Mouse (Mus musculus) kidney, postnatal 0 days (tissue): Measurements from ENCODE around the gene Elmo1. TPM values are rescaled to one million over a fixed set of nuclear protein-coding genes. Genes with fewer than 3 reads are reported as not detected.

Experiments used
- ATAC-seq: fragments of 200-750 bp; cut with Nextera tagmentation; replicated peaks from 2 replicates; pipeline ENCODE4 v1.8.0; 2017; ENCODE audit warnings: low read depth, moderate number of reproducible peaks, moderate TSS enrichment, moderate library complexity; ENCODE audit not compliant: low FRiP score
- DNase-seq: peaks from one replicate; pipeline ENCODE4 v3.0.0-alpha.2; 2016; ENCODE audit warnings: low spot score
- H3K27ac ChIP-seq: fragments of 300-500 bp; sonication (generic); 2 replicates; pipeline ENCODE4 v1.5.1; 2014; ENCODE audit warnings: mild to moderate bottlenecking
- H3K27me3 ChIP-seq: fragments of 300-500 bp; sonication (generic); 2 replicates; pipeline ENCODE4 v1.6.1; 2014; ENCODE audit warnings: low read length, mixed read lengths; ENCODE audit not compliant: insufficient read depth
- H3K36me3 ChIP-seq: fragments of 300-500 bp; sonication (generic); 2 replicates; pipeline ENCODE4 v1.6.1; 2014; ENCODE audit warnings: low read length, mixed read lengths; ENCODE audit not compliant: insufficient read depth
- H3K4me1 ChIP-seq: fragments of 300-500 bp; sonication (generic); replicated peaks from 2 replicates; pipeline ENCODE4 v1.6.1; 2014; ENCODE audit warnings: antibody characterized with exemption, low read length, mixed read lengths; ENCODE audit not compliant: insufficient read depth
- H3K4me2 ChIP-seq: fragments of 300-500 bp; sonication (generic); 2 replicates; pipeline ENCODE4 v1.6.1; 2014; ENCODE audit warnings: mild to moderate bottlenecking, low read length, moderate library complexity, mixed read lengths
- H3K4me3 ChIP-seq: fragments of 300-500 bp; sonication (generic); replicated peaks from 2 replicates; pipeline ENCODE4 v1.5.1; 2014; ENCODE audit warnings: low read depth, low read length
- H3K9ac ChIP-seq: fragments of 300-500 bp; sonication (generic); 2 replicates; pipeline ENCODE4 v1.6.1; 2014; ENCODE audit warnings: low read depth, low read length
- H3K9me3 ChIP-seq: fragments of 300-500 bp; sonication (generic); replicated peaks from 2 replicates; pipeline ENCODE4 v1.6.1; 2016; ENCODE audit warnings: low read length, inconsistent platforms, mixed read lengths
- CTCF ChIP-seq: IDR thresholded peaks from 2 replicates; pipeline ENCODE4 v1.5.1; 2016; ENCODE audit warnings: antibody characterized with exemption, low read depth, mild to moderate bottlenecking, moderate library complexity
- WGBS: fragments of 180-500 bp; shearing (Covaris S2); extraction: QIAGEN DNeasy Blood & Tissue Kit; methylation state at CpG from one replicate; pipeline ENCODE4 v1.1.7; 2014; 5-methylcytosine and 5-hydroxymethylcytosine counted together
- polyA plus RNA-seq: library from polyadenylated mRNA; unstranded; fragments of >200 nt; fragmentation: Nextera tagmentation; extraction: Ambion mirVana; gene quantifications from 2 replicates; pipeline ENCODE4 v1.2.1, GENCODE M21; 2015

Gene Elmo1
- polyA plus RNA-seq, 1 experiment from 2014 or later: 5.1 TPM

DNA sequence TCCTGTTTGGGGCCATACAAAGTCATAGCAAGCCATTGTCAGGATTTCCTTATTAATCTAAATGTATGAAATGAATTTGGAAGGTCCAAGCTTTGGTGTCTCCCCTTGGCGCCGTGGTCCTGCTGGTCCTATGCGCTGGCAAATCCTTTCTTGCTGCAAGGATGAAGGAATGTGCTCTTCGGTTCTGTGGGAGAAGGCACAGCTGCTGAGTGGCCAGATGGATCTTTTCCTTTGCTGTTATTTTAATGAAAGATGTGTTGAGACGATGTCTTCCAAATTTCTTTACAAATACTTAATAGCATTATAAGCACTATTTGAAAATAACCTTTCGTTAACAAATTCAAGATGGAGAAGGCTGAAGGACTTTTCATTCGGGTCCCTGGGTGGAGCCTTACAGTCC is 193.5 kb downstream of the Elmo1 start:
- TF ChIP-seq CTCF: no peak
- DNase-seq (no peak), ATAC-seq (no peak)
- 85% methylated on average over 7 of the region's 7 CpGs for WGBS
- H3K36me3 ChIP-seq: no peaks in the 10 kb centered on the region
- no peak overlapping the region for H3K27ac ChIP-seq
- no peaks in the 10 kb centered on the region for H3K27me3 ChIP-seq
- no peaks in the 10 kb centered on the region for H3K4me1 ChIP-seq
- H3K4me2 ChIP-seq: no peak overlapping the region
- H3K4me3 ChIP-seq: no peak overlapping the region
- no peaks in the 10 kb centered on the region for H3K9me3 ChIP-seq
- H3K9ac ChIP-seq: no peak overlapping the region

DNA sequence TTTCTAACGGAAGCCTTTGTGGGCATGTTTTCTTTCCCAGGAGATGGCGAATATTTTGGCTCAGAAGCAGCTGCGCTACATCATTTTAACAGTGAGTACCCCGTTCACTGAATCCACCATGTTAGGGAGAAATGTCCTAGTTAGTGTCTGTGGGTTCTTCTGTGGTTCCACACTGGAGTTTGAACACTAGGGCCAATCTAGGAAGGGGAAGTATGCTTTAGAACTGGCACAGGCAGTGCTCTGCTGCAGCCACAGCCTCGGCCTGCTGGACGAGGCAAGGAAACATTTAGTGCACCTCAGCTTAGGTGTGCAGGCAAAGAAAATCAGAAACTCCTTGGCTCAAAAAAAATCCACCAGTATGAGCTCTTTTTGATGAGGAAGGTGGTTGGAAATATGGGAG is 196.3 kb downstream of the Elmo1 start:
- Histone ChIP-seq H3K4me2 (no peak overlapping the region), H3K27ac (no peak overlapping the region), H3K9me3 (no peaks in the 10 kb centered on the region), H3K4me1 (no peaks in the 10 kb centered on the region), H3K27me3 (no peaks in the 10 kb centered on the region), H3K36me3 (no peaks in the 10 kb centered on the region), H3K4me3 (no peak overlapping the region), H3K9ac (no peak overlapping the region)
- ATAC-seq (no peak), DNase-seq (no peak)
- 92% methylated on average over 6 of the region's 6 CpGs for WGBS
- no peak for TF ChIP-seq CTCF

DNA sequence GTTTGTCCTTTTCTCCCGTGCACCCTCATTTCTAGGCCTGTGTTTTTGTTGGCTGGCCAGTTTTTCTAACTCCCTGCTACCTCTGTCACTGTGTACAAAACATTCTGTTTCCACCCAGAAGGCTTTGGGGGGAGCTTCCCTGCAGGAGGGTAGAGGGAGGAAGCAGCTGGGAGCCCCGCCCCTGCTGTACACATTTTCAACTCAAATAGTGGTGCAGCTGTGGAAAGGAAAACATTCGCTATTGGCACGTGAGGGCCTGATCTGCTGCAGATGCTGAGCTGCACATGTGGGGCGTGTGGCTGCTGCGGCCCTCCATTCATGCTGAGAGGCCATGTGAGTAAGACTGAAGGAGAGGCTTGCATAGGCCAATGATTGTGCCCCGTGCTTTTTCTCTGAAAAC is 198.0 kb downstream of the Elmo1 start:
- H3K27ac ChIP-seq: no peak overlapping the region
- H3K9ac ChIP-seq: no peak overlapping the region
- no peaks in the 10 kb centered on the region for H3K4me1 ChIP-seq
- H3K9me3 ChIP-seq: no peaks in the 10 kb centered on the region
- peak; percentile 64 for DNase-seq
- H3K27me3 ChIP-seq: no peaks in the 10 kb centered on the region
- 48% methylated on average over 7 of the region's 7 CpGs for WGBS
- no peak overlapping the region for H3K4me3 ChIP-seq
- H3K36me3 ChIP-seq: no peaks in the 10 kb centered on the region
- H3K4me2 ChIP-seq: no peak overlapping the region
- ATAC-seq: 0 out of 2 replicates have a peak, but pooled peaks have one; percentile 57
- no peak for TF ChIP-seq CTCF

GRCm38 (mm10) chr13:20290412-20290811 is 200.0 kb downstream of the Elmo1 start:
- Histone ChIP-seq H3K4me1 (no peaks in the 10 kb centered on the region), H3K4me3 (no peak overlapping the region), H3K27ac (no peak overlapping the region), H3K27me3 (no peaks in the 10 kb centered on the region), H3K36me3 (no peaks in the 10 kb centered on the region), H3K4me2 (no peak overlapping the region), H3K9me3 (no peaks in the 10 kb centered on the region), H3K9ac (no peak overlapping the region)
- 78% methylated on average over 10 of the region's 10 CpGs for WGBS
- TF ChIP-seq CTCF: no peak
- DNase-seq (no peak), ATAC-seq (no peak)

DNA sequence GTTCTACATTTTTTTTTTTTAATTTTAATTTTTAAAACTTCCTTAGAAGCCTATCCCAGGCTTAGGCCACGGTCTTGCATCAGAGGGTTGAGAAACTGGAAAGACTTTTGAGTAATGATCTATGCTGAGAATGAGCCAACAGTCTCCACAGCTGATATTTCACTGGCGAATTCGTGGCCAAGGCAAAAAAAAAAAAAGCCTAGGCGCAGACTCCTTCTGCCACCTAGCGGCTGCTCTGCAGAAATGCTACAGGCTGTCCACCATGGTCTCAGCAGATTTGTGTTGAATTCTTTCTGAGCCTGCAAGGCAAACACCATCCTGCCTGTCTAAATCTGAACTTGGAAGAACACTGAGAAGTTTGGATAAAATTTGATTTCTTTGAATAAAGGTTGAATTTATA is 202.0 kb downstream of the Elmo1 start:
- Histone ChIP-seq H3K9ac (no peak overlapping the region), H3K27ac (no peak overlapping the region), H3K27me3 (no peaks in the 10 kb centered on the region), H3K4me2 (no peak overlapping the region), H3K4me1 (no peaks in the 10 kb centered on the region), H3K4me3 (no peak overlapping the region), H3K9me3 (no peaks in the 10 kb centered on the region), H3K36me3 (no peaks in the 10 kb centered on the region)
- DNase-seq (peak; percentile 90), ATAC-seq (no peak)
- peak; percentile 91 for TF ChIP-seq CTCF
- WGBS: 2% methylated on average over 5 of the region's 5 CpGs

- TF ChIP-seq CTCF: no peak
- H3K9ac ChIP-seq: no peak overlapping the region
- H3K4me2 ChIP-seq: no peak overlapping the region
- H3K9me3 ChIP-seq: no peaks in the 10 kb centered on the region
- no peaks in the 10 kb centered on the region for H3K36me3 ChIP-seq
- H3K4me1 ChIP-seq: no peaks in the 10 kb centered on the region
- ATAC-seq: no peak
- H3K27ac ChIP-seq: no peak overlapping the region
- H3K27me3 ChIP-seq: no peaks in the 10 kb centered on the region
- 69% methylated on average over 16 of the region's 16 CpGs for WGBS
- no peak overlapping the region for H3K4me3 ChIP-seq
- DNase-seq: no peak
Measured at GRCm38 (mm10) chr13:20295278-20295970, 205.0 kb downstream of the Elmo1 start.

DNA sequence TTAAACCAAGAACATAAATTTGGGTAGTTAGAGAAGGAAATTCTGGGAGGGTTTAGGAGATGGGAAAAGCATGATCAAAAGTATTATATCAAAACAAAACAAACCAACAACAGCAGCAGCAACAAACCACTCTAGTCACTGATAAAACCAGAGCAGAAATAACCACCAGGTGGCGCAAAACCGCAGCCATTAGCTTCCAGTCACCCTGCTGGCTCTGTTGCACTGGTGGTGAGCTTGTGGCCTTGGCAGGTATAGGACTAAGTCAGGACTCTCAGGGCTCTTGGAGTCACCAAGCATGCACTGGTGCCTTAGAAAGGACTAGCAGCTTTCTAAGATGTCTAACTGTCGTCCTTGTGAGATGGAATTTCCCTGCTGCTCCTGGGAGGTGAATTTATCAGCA is 207.4 kb downstream of the Elmo1 start:
- no peak overlapping the region for H3K4me3 ChIP-seq
- H3K4me1 ChIP-seq: no peaks in the 10 kb centered on the region
- H3K27ac ChIP-seq: no peak overlapping the region
- peak; percentile 76 for DNase-seq
- peak; percentile 86 for TF ChIP-seq CTCF
- no peak; the same call in 1 of the 2 replicates for ATAC-seq
- H3K36me3 ChIP-seq: no peaks in the 10 kb centered on the region
- H3K9ac ChIP-seq: no peak overlapping the region
- no peaks in the 10 kb centered on the region for H3K9me3 ChIP-seq
- 18% methylated on average over 3 of the region's 3 CpGs for WGBS
- H3K4me2 ChIP-seq: no peak overlapping the region
- no peaks in the 10 kb centered on the region for H3K27me3 ChIP-seq
